ENCODE assay signal across 22 mouse cellular contexts in genomic region chrX:112886539-112886938, GRCm38 (mm10).
"Had no signal": no experiment of that assay in that cellular context is flagged by ENCODE, and none has a peak within 500 bp of the region (broad histone marks: within the 10 kb centered on the region; RNA-seq: fewer than 3 reads in every experiment).

No protein-coding gene starts in this region.

- H3K9me3 ChIP-seq: heart, embryonic 13.5 days; heart, embryonic 15.5 days; hindbrain, embryonic 13.5 days; hindbrain, embryonic 15.5 days; limb, embryonic 10.5 days; limb, embryonic 12.5 days; liver, embryonic 13.5 days; liver, embryonic 15.5 days had no signal

- H3K4me1 ChIP-seq: heart, embryonic 13.5 days; heart, embryonic 15.5 days; hindbrain, embryonic 13.5 days; hindbrain, embryonic 15.5 days; limb, embryonic 10.5 days; limb, embryonic 12.5 days; liver, embryonic 13.5 days; liver, embryonic 15.5 days had no signal

- H3K4me3 ChIP-seq: heart, adult 2 months; heart, embryonic 13.5 days; heart, embryonic 15.5 days; hindbrain, embryonic 13.5 days; hindbrain, embryonic 15.5 days; layer of hippocampus, adult 2 months; left cerebral cortex, adult 2 months; limb, embryonic 10.5 days; limb, embryonic 12.5 days; liver, embryonic 13.5 days; liver, embryonic 15.5 days had no signal

- H3K4me2 ChIP-seq: heart, embryonic 11.5 days; heart, embryonic 13.5 days; heart, embryonic 15.5 days; hindbrain, embryonic 13.5 days; hindbrain, embryonic 15.5 days; limb, embryonic 12.5 days; liver, embryonic 11.5 days; liver, embryonic 13.5 days; liver, embryonic 15.5 days had no signal

- ATAC-seq: hindbrain, postnatal 0 days had no signal

- DNase-seq: gastrocnemius, postnatal 14 days; gastrocnemius, postnatal 36 days; heart, adult 11 months; heart, adult 2 months; heart, postnatal 14 days; heart, postnatal 36 days; kidney, postnatal 10 days; kidney, postnatal 25 days; kidney, postnatal 4 days; liver, embryonic 13.5 days had no signal

- H3K27me3 ChIP-seq: heart, embryonic 13.5 days; heart, embryonic 15.5 days; hindbrain, embryonic 13.5 days; hindbrain, embryonic 15.5 days; limb, embryonic 12.5 days; liver, embryonic 13.5 days; liver, embryonic 15.5 days had no signal

- H3K9ac ChIP-seq: heart, embryonic 13.5 days; heart, embryonic 15.5 days; hindbrain, embryonic 13.5 days; hindbrain, embryonic 15.5 days; limb, embryonic 12.5 days; liver, embryonic 13.5 days; liver, embryonic 15.5 days had no signal

- H3K27ac ChIP-seq: heart, adult 2 months; heart, embryonic 13.5 days; heart, embryonic 15.5 days; hindbrain, embryonic 13.5 days; hindbrain, embryonic 15.5 days; hindbrain, postnatal 0 days; layer of hippocampus, adult 2 months; left cerebral cortex, adult 2 months; limb, embryonic 10.5 days; limb, embryonic 12.5 days; liver, embryonic 13.5 days; liver, embryonic 15.5 days had no signal

- H3K36me3 ChIP-seq: heart, embryonic 13.5 days; heart, embryonic 15.5 days; hindbrain, embryonic 13.5 days; hindbrain, embryonic 15.5 days; limb, embryonic 10.5 days; limb, embryonic 12.5 days; liver, embryonic 13.5 days; liver, embryonic 15.5 days had no signal
